Mouse (Mus musculus): Measurements from ENCODE around the gene Sccpdh. TPM values are rescaled to one million over a fixed set of nuclear protein-coding genes. Genes with fewer than 3 reads are reported as not detected.

Gene Sccpdh
- 26.7 and 29.5 TPM in 2 replicates for polyA plus RNA-seq (2014; fragmentation: Nextera tagmentation; extraction: Ambion mirVana)

- H3K27ac ChIP-seq (ENCODE audit: low read depth, low read length) = peak within 1 kb of the TSS; percentile 60; the same call in 1 of the 2 replicates
- peak within 1 kb of the TSS; percentile 75 for H3K9ac ChIP-seq (ENCODE audit: low read depth, low read length)
- H3K4me1 ChIP-seq (replicated peaks; ENCODE audit: control insufficient read depth, insufficient read depth, low read length) = no peaks in the 10 kb centered on the region; the same call in 1 of the 2 replicates
- H3K4me3 ChIP-seq (ENCODE audit: low read depth, low read length) = peak within 1 kb of the TSS; percentile 77
- no peaks in the 10 kb centered on the region for H3K9me3 ChIP-seq (ENCODE audit: control insufficient read depth, low read length)
- DNase-seq (ENCODE audit: low spot score) = peak; percentile 75
- H3K4me2 ChIP-seq = peak within 1 kb of the TSS; percentile 98
- no peaks in the 10 kb centered on the region for H3K27me3 ChIP-seq (replicated peaks; ENCODE audit: control insufficient read depth, insufficient read depth, low read length)
- peaks cover 3% of the 10 kb centered on the region; the same call in 1 of the 2 replicates for H3K36me3 ChIP-seq (ENCODE audit: control insufficient read depth, insufficient read depth, low read length)
- WGBS = 1% methylated on average over 82 of the region's 84 CpGs
- peak; percentile 87 for ATAC-seq (replicated peaks; ENCODE audit: low FRiP score)
These were observed at the start of gene Sccpdh for GRCm38 (mm10) chr1:179668013-179668805. Sccpdh (plus strand) TSS chr1:179668210.

DNA sequence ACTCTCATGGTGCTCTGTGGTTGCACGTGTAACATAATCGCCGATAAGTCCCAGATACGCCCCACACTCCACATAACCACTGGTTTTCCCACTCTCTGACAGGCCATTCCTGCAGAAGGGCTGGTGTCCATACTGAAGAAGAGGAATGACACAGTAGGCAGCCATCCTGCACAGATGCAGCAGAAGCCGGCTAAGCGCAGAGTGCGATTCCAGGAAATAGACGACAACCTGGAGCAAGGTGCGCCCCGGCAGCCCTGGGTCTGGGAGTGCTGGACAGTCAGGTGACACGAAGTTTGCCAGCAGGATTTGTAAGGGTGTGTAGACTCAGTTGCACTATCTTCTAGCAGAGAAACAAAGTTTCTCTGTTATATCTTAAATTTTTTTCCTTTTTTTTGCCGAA is 45.3 kb upstream of the Sccpdh start:
- ATAC-seq (replicated peaks; ENCODE audit: low FRiP score) (no peak), DNase-seq (ENCODE audit: low spot score) (no peak)
- Histone ChIP-seq H3K4me3 (ENCODE audit: low read depth, low read length) (no peak overlapping the region), H3K4me2 (no peak overlapping the region), H3K36me3 (ENCODE audit: control insufficient read depth, insufficient read depth, low read length) (peaks cover 10% of the 10 kb centered on the region; the same call in 1 of the 2 replicates), H3K27ac (ENCODE audit: low read depth, low read length) (no peak overlapping the region), H3K4me1 (replicated peaks; ENCODE audit: control insufficient read depth, insufficient read depth, low read length) (no peaks in the 10 kb centered on the region; the same call in 1 of the 2 replicates), H3K9ac (ENCODE audit: low read depth, low read length) (no peak overlapping the region), H3K27me3 (replicated peaks; ENCODE audit: control insufficient read depth, insufficient read depth, low read length) (no peaks in the 10 kb centered on the region), H3K9me3 (ENCODE audit: control insufficient read depth, low read length) (no peaks in the 10 kb centered on the region)
- WGBS = 93% methylated on average over 12 of the region's 12 CpGs

DNA sequence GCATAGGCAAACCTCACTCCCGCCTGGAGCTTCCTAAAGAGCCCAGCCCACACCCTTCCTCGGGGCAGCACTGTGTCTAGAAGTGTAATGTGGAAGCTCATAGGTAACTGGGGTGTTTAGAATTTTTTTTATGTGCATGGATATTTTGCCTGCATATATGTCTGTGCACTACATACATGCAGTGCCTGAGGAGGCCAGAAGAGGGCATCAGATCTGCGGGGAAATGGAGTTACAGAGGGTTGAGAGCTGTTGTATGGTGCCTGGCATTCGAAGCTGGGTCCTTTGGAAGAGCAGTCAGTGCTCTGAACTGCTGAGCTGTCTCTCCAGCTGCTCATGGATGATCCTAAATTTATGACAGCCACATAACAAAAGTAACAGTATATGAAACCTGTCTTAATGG is 44.4 kb upstream of the Sccpdh start:
- H3K4me2 ChIP-seq = no peak overlapping the region
- no peak for ATAC-seq (replicated peaks; ENCODE audit: low FRiP score)
- no peak overlapping the region for H3K4me3 ChIP-seq (ENCODE audit: low read depth, low read length)
- 51% methylated on average over 4 of the region's 4 CpGs for WGBS
- no peak overlapping the region for H3K9ac ChIP-seq (ENCODE audit: low read depth, low read length)
- no peaks in the 10 kb centered on the region for H3K9me3 ChIP-seq (ENCODE audit: control insufficient read depth, low read length)
- no peak overlapping the region for H3K27ac ChIP-seq (ENCODE audit: low read depth, low read length)
- peaks cover 10% of the 10 kb centered on the region; the same call in 1 of the 2 replicates for H3K36me3 ChIP-seq (ENCODE audit: control insufficient read depth, insufficient read depth, low read length)
- no peaks in the 10 kb centered on the region for H3K27me3 ChIP-seq (replicated peaks; ENCODE audit: control insufficient read depth, insufficient read depth, low read length)
- H3K4me1 ChIP-seq (replicated peaks; ENCODE audit: control insufficient read depth, insufficient read depth, low read length) = peaks cover 8% of the 10 kb centered on the region
- no peak for DNase-seq (ENCODE audit: low spot score)

GRCm38 (mm10) chr1:179624354-179624753 is 43.7 kb upstream of the Sccpdh start:
- Histone ChIP-seq H3K36me3 (ENCODE audit: control insufficient read depth, insufficient read depth, low read length) (peaks cover 7% of the 10 kb centered on the region; the same call in 1 of the 2 replicates), H3K4me1 (replicated peaks; ENCODE audit: control insufficient read depth, insufficient read depth, low read length) (peaks cover 14% of the 10 kb centered on the region), H3K27ac (ENCODE audit: low read depth, low read length) (no peak overlapping the region), H3K9me3 (ENCODE audit: control insufficient read depth, low read length) (no peaks in the 10 kb centered on the region), H3K4me2 (no peak overlapping the region), H3K4me3 (ENCODE audit: low read depth, low read length) (no peak overlapping the region), H3K27me3 (replicated peaks; ENCODE audit: control insufficient read depth, insufficient read depth, low read length) (no peaks in the 10 kb centered on the region), H3K9ac (ENCODE audit: low read depth, low read length) (no peak overlapping the region)
- DNase-seq (ENCODE audit: low spot score) (no peak), ATAC-seq (replicated peaks; ENCODE audit: low FRiP score) (0 out of 2 replicates have a peak, but pooled peaks have one; percentile 26)
- 71% methylated on average over 4 of the region's 4 CpGs for WGBS

GRCm38 (mm10) chr1:179627855-179628254 is 40.2 kb upstream of the Sccpdh start:
- no peaks in the 10 kb centered on the region for H3K9me3 ChIP-seq (ENCODE audit: control insufficient read depth, low read length)
- 0 out of 2 replicates have a peak, but pooled peaks have one; percentile 2 for ATAC-seq (replicated peaks; ENCODE audit: low FRiP score)
- no peak overlapping the region for H3K4me2 ChIP-seq
- H3K27me3 ChIP-seq (replicated peaks; ENCODE audit: control insufficient read depth, insufficient read depth, low read length) = no peaks in the 10 kb centered on the region
- WGBS = 87% methylated on average over 4 of the region's 4 CpGs
- no peak for DNase-seq (ENCODE audit: low spot score)
- H3K27ac ChIP-seq (ENCODE audit: low read depth, low read length) = no peak overlapping the region
- H3K4me3 ChIP-seq (ENCODE audit: low read depth, low read length) = no peak overlapping the region
- H3K4me1 ChIP-seq (replicated peaks; ENCODE audit: control insufficient read depth, insufficient read depth, low read length) = peaks cover 14% of the 10 kb centered on the region
- H3K9ac ChIP-seq (ENCODE audit: low read depth, low read length) = no peak overlapping the region
- peaks cover 5% of the 10 kb centered on the region; the same call in 1 of the 2 replicates for H3K36me3 ChIP-seq (ENCODE audit: control insufficient read depth, insufficient read depth, low read length)

GRCm38 (mm10) chr1:179628438-179629106 is 39.4 kb upstream of the Sccpdh start:
- no peak overlapping the region for H3K4me3 ChIP-seq (ENCODE audit: low read depth, low read length)
- ATAC-seq (replicated peaks; ENCODE audit: low FRiP score) (peak; percentile 84), DNase-seq (ENCODE audit: low spot score) (no peak)
- H3K9me3 ChIP-seq (ENCODE audit: control insufficient read depth, low read length) = no peaks in the 10 kb centered on the region
- WGBS = 37% methylated on average over 8 of the region's 8 CpGs
- H3K27me3 ChIP-seq (replicated peaks; ENCODE audit: control insufficient read depth, insufficient read depth, low read length) = no peaks in the 10 kb centered on the region
- peaks cover 14% of the 10 kb centered on the region for H3K4me1 ChIP-seq (replicated peaks; ENCODE audit: control insufficient read depth, insufficient read depth, low read length)
- H3K27ac ChIP-seq (ENCODE audit: low read depth, low read length) = no peak overlapping the region
- no peak overlapping the region for H3K9ac ChIP-seq (ENCODE audit: low read depth, low read length)
- peak overlapping the region; percentile 38 for H3K4me2 ChIP-seq
- H3K36me3 ChIP-seq (ENCODE audit: control insufficient read depth, insufficient read depth, low read length) = peaks cover 5% of the 10 kb centered on the region; the same call in 1 of the 2 replicates

DNA sequence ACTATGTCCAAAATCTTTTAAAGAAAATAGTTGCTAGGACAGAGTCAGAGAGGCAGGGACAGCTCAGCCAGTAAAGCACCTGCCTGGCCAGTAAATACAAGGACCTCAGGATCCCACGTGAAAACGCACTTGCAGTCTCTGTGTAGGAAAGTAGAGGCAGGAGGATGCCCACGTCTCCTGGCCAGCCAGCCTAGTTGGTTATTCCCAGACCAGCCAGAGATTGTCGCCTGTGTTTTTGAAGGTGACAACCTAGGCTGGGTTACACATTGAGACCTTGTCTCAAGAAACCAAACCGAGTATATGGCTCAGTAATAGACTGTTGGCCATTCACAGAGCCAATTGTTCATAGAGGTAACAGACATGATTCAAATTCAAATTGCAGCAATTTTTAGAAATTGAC is 38.7 kb upstream of the Sccpdh start:
- no peaks in the 10 kb centered on the region for H3K9me3 ChIP-seq (ENCODE audit: control insufficient read depth, low read length)
- H3K36me3 ChIP-seq (ENCODE audit: control insufficient read depth, insufficient read depth, low read length) = peaks cover 5% of the 10 kb centered on the region; the same call in 1 of the 2 replicates
- H3K4me1 ChIP-seq (replicated peaks; ENCODE audit: control insufficient read depth, insufficient read depth, low read length) = peaks cover 14% of the 10 kb centered on the region
- H3K27me3 ChIP-seq (replicated peaks; ENCODE audit: control insufficient read depth, insufficient read depth, low read length) = no peaks in the 10 kb centered on the region
- ATAC-seq (replicated peaks; ENCODE audit: low FRiP score) (no peak), DNase-seq (ENCODE audit: low spot score) (no peak)
- no peak overlapping the region for H3K4me2 ChIP-seq
- no peak overlapping the region for H3K9ac ChIP-seq (ENCODE audit: low read depth, low read length)
- no peak overlapping the region for H3K4me3 ChIP-seq (ENCODE audit: low read depth, low read length)
- WGBS = 80% methylated on average over 5 of the region's 5 CpGs
- no peak overlapping the region for H3K27ac ChIP-seq (ENCODE audit: low read depth, low read length)

DNA sequence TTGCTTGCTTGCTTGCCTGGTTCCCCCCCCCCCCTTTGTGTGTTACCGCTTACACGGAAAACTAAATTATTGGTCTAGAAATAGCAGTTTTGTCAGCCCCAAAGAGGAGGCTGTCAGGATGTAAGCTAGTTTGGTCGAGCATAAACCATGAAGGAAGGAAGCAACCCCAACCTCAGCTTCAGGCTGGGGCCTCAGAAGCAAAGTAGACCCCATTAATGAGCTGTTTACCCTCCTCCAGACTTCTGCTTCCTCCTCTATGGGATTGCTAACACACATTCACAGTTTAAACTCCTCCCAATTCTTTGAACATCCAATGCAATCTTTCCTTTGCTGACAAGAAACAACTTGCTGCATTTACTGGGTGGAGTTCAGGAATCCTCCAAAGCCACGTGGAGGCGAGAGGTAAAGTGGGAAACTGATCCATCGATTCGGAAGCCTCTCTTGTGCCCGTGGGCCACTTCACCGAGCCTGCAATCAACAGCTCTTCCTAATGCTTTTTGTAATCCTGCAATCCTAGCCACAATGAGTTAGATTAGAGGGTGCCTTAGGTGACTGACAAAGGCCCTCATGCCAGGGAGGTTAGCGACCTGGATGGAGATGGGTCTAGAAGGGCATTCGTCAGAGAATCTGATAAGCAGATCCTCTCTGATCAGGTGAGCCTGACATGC is 35.1 kb upstream of the Sccpdh start:
- 78% methylated on average over 11 of the region's 11 CpGs for WGBS
- H3K36me3 ChIP-seq (ENCODE audit: control insufficient read depth, insufficient read depth, low read length) = no peaks in the 10 kb centered on the region
- no peak for DNase-seq (ENCODE audit: low spot score)

More for the DNA sequence above, 35.1 kb upstream of the Sccpdh start:
- H3K27me3 ChIP-seq (replicated peaks; ENCODE audit: control insufficient read depth, insufficient read depth, low read length) = no peaks in the 10 kb centered on the region
- no peaks in the 10 kb centered on the region for H3K9me3 ChIP-seq (ENCODE audit: control insufficient read depth, low read length)
- no peak overlapping the region for H3K4me2 ChIP-seq
- no peak overlapping the region for H3K4me3 ChIP-seq (ENCODE audit: low read depth, low read length)
- no peak for ATAC-seq (replicated peaks; ENCODE audit: low FRiP score)
- H3K27ac ChIP-seq (ENCODE audit: low read depth, low read length) = no peak overlapping the region
- H3K9ac ChIP-seq (ENCODE audit: low read depth, low read length) = no peak overlapping the region
- peaks cover 13% of the 10 kb centered on the region for H3K4me1 ChIP-seq (replicated peaks; ENCODE audit: control insufficient read depth, insufficient read depth, low read length)
